Mouse (Mus musculus) adrenal gland, adult (tissue): ENCODE measurements around the gene Tspan18.

Source experiments
- DNase-seq, 2 experiments: peaks; one replicate each; pipeline ENCODE4 v3.0.0; 2022 to 2023; ENCODE audit warnings: low spot score in 1 of 2; ENCODE audit not compliant: inconsistent age in 2 of 2

The Tspan18 gene

GRCm38 (mm10) chr2:93191488-93192181 lies 142.7 kb downstream of the Tspan18 start:
- peak in 1 of 2 experiments; percentile 79 for DNase-seq

GRCm38 (mm10) chr2:93190771-93191487 lies 143.4 kb downstream of the Tspan18 start:
- peak; percentile 87 to 94 for DNase-seq

- peak in 1 of 2 experiments; percentile 68 for DNase-seq
Measured at GRCm38 (mm10) chr2:93188761-93189458, 145.4 kb downstream of the Tspan18 start.

- DNase-seq: peak; percentile 57 to 87
Measured at GRCm38 (mm10) chr2:93188020-93188760, 146.1 kb downstream of the Tspan18 start.

- DNase-seq: peak; percentile 98 to 99
Measured at GRCm38 (mm10) chr2:93187323-93187996, 146.8 kb downstream of the Tspan18 start, which contains the start of gene Trp53i11. Gene Trp53i11, plus strand, starts transcription at chr2:93187548.

GRCm38 (mm10) chr2:93182859-93183258 lies 151.4 kb downstream of the Tspan18 start:
- DNase-seq: peak; percentile 52 to 66

GRCm38 (mm10) chr2:93180077-93180844 lies 154.0 kb downstream of the Tspan18 start:
- peak; percentile 67 to 76 for DNase-seq

GRCm38 (mm10) chr2:93179603-93180002 lies 154.7 kb downstream of the Tspan18 start:
- DNase-seq: peak in 1 of 2 experiments; percentile 41

- DNase-seq: no peak
Measured at GRCm38 (mm10) chr2:93178313-93178677, 156.0 kb downstream of the Tspan18 start.

- DNase-seq: peak in 1 of 2 experiments; percentile 20
Measured at GRCm38 (mm10) chr2:93177668-93178312, 156.5 kb downstream of the Tspan18 start.

- DNase-seq: peak in 1 of 2 experiments; percentile 21
Measured at GRCm38 (mm10) chr2:93176871-93177667, 157.2 kb downstream of the Tspan18 start.

GRCm38 (mm10) chr2:93176193-93176798 lies 158.0 kb downstream of the Tspan18 start:
- peak in 1 of 2 experiments; percentile 20 for DNase-seq

GRCm38 (mm10) chr2:93175721-93176120 lies 158.6 kb downstream of the Tspan18 start:
- DNase-seq: no peak

GRCm38 (mm10) chr2:93175278-93175677 lies 159.0 kb downstream of the Tspan18 start:
- DNase-seq: peak in 1 of 2 experiments; percentile 32

- no peak for DNase-seq
Measured at GRCm38 (mm10) chr2:93174159-93174558, 160.1 kb downstream of the Tspan18 start.

- peak in 1 of 2 experiments; percentile 25 for DNase-seq
Measured at GRCm38 (mm10) chr2:93172460-93172859, 161.8 kb downstream of the Tspan18 start.

- no peak for DNase-seq
Measured at GRCm38 (mm10) chr2:93171929-93172328, 162.4 kb downstream of the Tspan18 start.

GRCm38 (mm10) chr2:93170845-93171200 lies 163.5 kb downstream of the Tspan18 start:
- no peak for DNase-seq
